Mouse (Mus musculus) lung, embryonic 15.5 days (tissue): ENCODE measurements at regions not wholly inside any gene's neighbourhood (a gene's known extent, or its start where the extent isn't known, plus 50 kb on each side); places are given as distances from the start of the nearest gene placed in this dataset.

Experiments used
- ATAC-seq: fragments of 200-750 bp; cut with Nextera tagmentation; 2 replicates; pipeline ENCODE4 v1.8.0; 2017; ENCODE audit warnings: moderate number of reproducible peaks, borderline replicate concordance; ENCODE audit not compliant: low FRiP score, low TSS enrichment; ENCODE audit errors: extremely low read depth
- H3K27ac ChIP-seq: fragments of 300-500 bp; sonication (generic); 2 replicates; pipeline ENCODE4 v1.5.1; 2015; ENCODE audit warnings: moderate library complexity, mild to moderate bottlenecking, inconsistent platforms
- H3K27me3 ChIP-seq: fragments of 300-500 bp; sonication (generic); 2 replicates; pipeline ENCODE4 v1.6.1; 2015; ENCODE audit warnings: inconsistent platforms
- H3K36me3 ChIP-seq: fragments of 300-500 bp; sonication (generic); 2 replicates; pipeline ENCODE4 v1.6.1; 2015; ENCODE audit warnings: inconsistent platforms
- H3K4me1 ChIP-seq: fragments of 300-500 bp; sonication (generic); 2 replicates; pipeline ENCODE4 v1.6.1; 2015; ENCODE audit warnings: inconsistent platforms
- H3K4me2 ChIP-seq: fragments of 300-500 bp; sonication (generic); 2 replicates; pipeline ENCODE4 v1.6.1; 2015; ENCODE audit warnings: inconsistent platforms, mild to moderate bottlenecking, moderate library complexity
- H3K4me3 ChIP-seq: fragments of 300-500 bp; sonication (generic); 2 replicates; pipeline ENCODE4 v1.5.1; 2015; ENCODE audit warnings: mild to moderate bottlenecking, inconsistent platforms
- H3K9ac ChIP-seq: fragments of 300-500 bp; sonication (generic); 2 replicates; pipeline ENCODE4 v1.6.1; 2015; ENCODE audit warnings: inconsistent platforms
- H3K9me3 ChIP-seq: fragments of 300-500 bp; sonication (generic); 2 replicates; pipeline ENCODE4 v1.6.1; 2016; ENCODE audit warnings: inconsistent platforms
- WGBS: fragments of 180-500 bp; shearing (Covaris S2); methylation state at CpG from one replicate; pipeline ENCODE4 v1.1.7; 2015; 5-methylcytosine and 5-hydroxymethylcytosine counted together

DNA sequence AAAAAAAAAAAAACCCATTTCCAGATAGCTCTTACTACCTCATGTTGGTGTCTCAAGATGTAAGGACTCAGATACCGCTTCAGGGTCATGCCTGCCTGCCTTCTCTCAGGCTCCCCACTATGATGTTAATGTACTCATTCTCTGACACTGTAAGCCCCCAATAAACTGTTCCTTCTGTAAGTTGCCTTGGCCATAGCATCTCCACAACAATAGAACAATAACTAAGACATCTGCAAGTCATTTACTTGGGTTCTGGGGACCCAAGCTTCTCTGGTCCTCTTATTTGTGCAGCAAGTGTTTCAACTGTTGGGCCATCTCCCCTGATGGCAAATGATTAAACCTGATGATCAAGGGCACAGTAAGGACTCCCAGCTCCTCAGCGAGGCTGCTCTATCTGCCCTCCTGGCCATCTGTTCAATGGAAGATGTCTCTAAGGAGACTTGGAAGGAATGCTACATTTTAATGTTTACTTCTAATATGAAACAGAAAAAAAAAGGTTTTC is 520.8 kb upstream of the Rgma start:
- H3K36me3 ChIP-seq = no peaks in the 10 kb centered on the region
- WGBS = 70% methylated on average over 2 of the region's 2 CpGs
- ATAC-seq = no peak

GRCm38 (mm10) chr7:72866966-72867754 is 508.1 kb upstream of the Rgma start:
- ATAC-seq = no peak

More for the DNA sequence above, 520.8 kb upstream of the Rgma start:
- no peak overlapping the region for H3K9ac ChIP-seq
- H3K27ac ChIP-seq = no peak overlapping the region
- H3K27me3 ChIP-seq = no peaks in the 10 kb centered on the region
- H3K4me2 ChIP-seq = no peak overlapping the region
- H3K4me1 ChIP-seq = no peaks in the 10 kb centered on the region
- no peak overlapping the region for H3K4me3 ChIP-seq
- no peaks in the 10 kb centered on the region for H3K9me3 ChIP-seq

DNA sequence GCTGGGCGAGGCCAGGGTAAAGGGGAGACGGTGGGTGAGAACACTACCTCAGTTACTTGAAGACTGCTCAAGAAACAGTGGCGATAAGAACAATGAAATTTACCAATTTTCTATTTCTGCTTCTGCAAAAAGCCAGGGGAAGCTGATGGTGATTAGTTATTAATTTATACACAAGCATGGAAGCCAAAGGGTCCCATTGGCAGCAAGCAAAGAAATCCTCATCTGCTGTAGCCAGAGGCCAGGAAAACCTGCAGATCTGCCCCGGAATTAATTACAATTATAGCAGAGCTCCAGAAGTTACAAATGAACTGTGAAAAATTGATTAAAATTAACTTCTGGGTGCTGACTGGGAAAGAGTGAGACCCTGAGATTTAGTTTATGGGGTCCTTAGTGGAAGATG is 506.2 kb upstream of the Rgma start:
- Histone ChIP-seq H3K9ac (no peak overlapping the region), H3K9me3 (no peaks in the 10 kb centered on the region), H3K27ac (no peak overlapping the region), H3K4me3 (no peak overlapping the region), H3K27me3 (no peaks in the 10 kb centered on the region), H3K4me1 (no peaks in the 10 kb centered on the region), H3K36me3 (no peaks in the 10 kb centered on the region), H3K4me2 (no peak overlapping the region)
- WGBS = 89% methylated on average over 4 of the region's 4 CpGs
- no peak for ATAC-seq

More at GRCm38 (mm10) chr7:72866966-72867754, 508.1 kb upstream of the Rgma start:
- Histone ChIP-seq H3K27me3 (no peaks in the 10 kb centered on the region), H3K36me3 (no peaks in the 10 kb centered on the region), H3K4me1 (no peaks in the 10 kb centered on the region), H3K4me2 (no peak overlapping the region), H3K27ac (no peak overlapping the region), H3K9me3 (no peaks in the 10 kb centered on the region), H3K9ac (no peak overlapping the region), H3K4me3 (no peak overlapping the region)
- 76% methylated on average over 6 of the region's 6 CpGs for WGBS

- Histone ChIP-seq H3K4me3 (no peak overlapping the region), H3K27me3 (no peaks in the 10 kb centered on the region), H3K36me3 (no peaks in the 10 kb centered on the region), H3K4me2 (no peak overlapping the region), H3K9me3 (no peaks in the 10 kb centered on the region), H3K4me1 (no peaks in the 10 kb centered on the region), H3K9ac (no peak overlapping the region), H3K27ac (no peak overlapping the region)
- 77% methylated on average over 6 of the region's 6 CpGs for WGBS
- no peak for ATAC-seq
Measured at GRCm38 (mm10) chr7:72900816-72901215, 474.5 kb upstream of the Rgma start.

DNA sequence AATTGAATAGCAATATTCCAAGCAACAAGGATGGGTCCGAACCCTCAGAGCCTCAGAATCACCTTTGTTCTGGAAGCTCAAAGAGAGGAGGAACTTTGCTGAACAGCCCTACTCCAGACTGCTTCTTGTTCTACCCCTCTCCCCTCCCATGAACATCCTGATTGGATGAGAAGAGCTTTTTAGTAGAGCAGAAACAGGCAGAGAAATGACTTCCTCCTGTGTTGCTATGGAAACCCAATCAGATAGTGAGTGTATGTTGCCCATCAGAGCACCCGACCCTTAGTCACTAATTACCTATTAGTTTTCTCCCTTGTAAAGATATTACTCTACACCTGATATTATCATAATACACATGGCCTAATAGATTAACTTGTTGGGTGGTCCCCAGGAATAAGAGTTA is 469.4 kb upstream of the Rgma start:
- Histone ChIP-seq H3K27ac (no peak overlapping the region), H3K4me2 (no peak overlapping the region), H3K4me1 (no peaks in the 10 kb centered on the region), H3K9ac (no peak overlapping the region), H3K36me3 (no peaks in the 10 kb centered on the region), H3K4me3 (no peak overlapping the region), H3K27me3 (no peaks in the 10 kb centered on the region), H3K9me3 (no peaks in the 10 kb centered on the region)
- ATAC-seq = no peak
- 52% methylated on average over 2 of the region's 2 CpGs for WGBS

- no peaks in the 10 kb centered on the region for H3K9me3 ChIP-seq
- no peaks in the 10 kb centered on the region for H3K4me1 ChIP-seq
- no peaks in the 10 kb centered on the region for H3K36me3 ChIP-seq
- H3K27ac ChIP-seq = no peak overlapping the region
- no peak overlapping the region for H3K4me3 ChIP-seq
- no peak for ATAC-seq
- H3K27me3 ChIP-seq = no peaks in the 10 kb centered on the region
- no peak overlapping the region for H3K9ac ChIP-seq
- no peak overlapping the region for H3K4me2 ChIP-seq
- 86% methylated on average over 4 of the region's 4 CpGs for WGBS
Measured at GRCm38 (mm10) chr7:72906536-72906935, 468.8 kb upstream of the Rgma start.

GRCm38 (mm10) chr7:72926772-72927380 is 448.4 kb upstream of the Rgma start:
- Histone ChIP-seq H3K9me3 (no peaks in the 10 kb centered on the region), H3K4me3 (no peak overlapping the region), H3K4me2 (no peak overlapping the region), H3K4me1 (no peaks in the 10 kb centered on the region), H3K9ac (no peak overlapping the region), H3K27ac (no peak overlapping the region), H3K27me3 (no peaks in the 10 kb centered on the region), H3K36me3 (no peaks in the 10 kb centered on the region)
- 63% methylated on average over 20 of the region's 20 CpGs for WGBS
- no peak for ATAC-seq

GRCm38 (mm10) chr7:72938842-72939241 is 436.5 kb upstream of the Rgma start:
- H3K4me1 ChIP-seq = no peaks in the 10 kb centered on the region
- no peak overlapping the region for H3K4me3 ChIP-seq
- no peaks in the 10 kb centered on the region for H3K27me3 ChIP-seq
- H3K9ac ChIP-seq = no peak overlapping the region
- H3K36me3 ChIP-seq = no peaks in the 10 kb centered on the region
- H3K27ac ChIP-seq = no peak overlapping the region
- no peaks in the 10 kb centered on the region for H3K9me3 ChIP-seq
- H3K4me2 ChIP-seq = no peak overlapping the region
- ATAC-seq = no peak
- 43% methylated on average over 2 of the region's 2 CpGs for WGBS

DNA sequence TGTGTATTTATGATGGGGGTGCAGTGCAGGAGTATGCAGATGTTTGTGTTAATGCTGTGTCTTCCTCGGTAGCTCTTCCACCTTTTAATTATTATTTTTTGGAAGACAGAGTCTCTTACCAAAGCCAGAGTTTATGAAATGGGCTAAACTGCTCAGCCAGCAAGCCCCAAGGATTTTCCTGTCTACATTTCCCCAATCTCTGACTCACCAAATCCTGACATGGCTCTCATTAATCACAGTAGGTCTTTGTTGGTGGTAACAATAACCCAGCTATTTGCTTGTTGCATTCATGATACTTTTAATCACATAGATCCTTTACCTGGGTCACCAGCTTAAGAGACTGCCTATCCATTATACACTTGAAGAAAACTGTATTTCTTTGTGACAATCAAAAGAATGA is 427.8 kb upstream of the Rgma start:
- no peaks in the 10 kb centered on the region for H3K27me3 ChIP-seq
- 78% methylated on average over 1 of the region's 1 CpGs for WGBS
- no peaks in the 10 kb centered on the region for H3K36me3 ChIP-seq
- no peak overlapping the region for H3K4me2 ChIP-seq
- ATAC-seq = no peak
- no peak overlapping the region for H3K27ac ChIP-seq
- H3K4me3 ChIP-seq = no peak overlapping the region
- H3K9me3 ChIP-seq = no peaks in the 10 kb centered on the region
- H3K4me1 ChIP-seq = peaks cover 12% of the 10 kb centered on the region; the same call in 1 of the 2 replicates
- no peak overlapping the region for H3K9ac ChIP-seq

DNA sequence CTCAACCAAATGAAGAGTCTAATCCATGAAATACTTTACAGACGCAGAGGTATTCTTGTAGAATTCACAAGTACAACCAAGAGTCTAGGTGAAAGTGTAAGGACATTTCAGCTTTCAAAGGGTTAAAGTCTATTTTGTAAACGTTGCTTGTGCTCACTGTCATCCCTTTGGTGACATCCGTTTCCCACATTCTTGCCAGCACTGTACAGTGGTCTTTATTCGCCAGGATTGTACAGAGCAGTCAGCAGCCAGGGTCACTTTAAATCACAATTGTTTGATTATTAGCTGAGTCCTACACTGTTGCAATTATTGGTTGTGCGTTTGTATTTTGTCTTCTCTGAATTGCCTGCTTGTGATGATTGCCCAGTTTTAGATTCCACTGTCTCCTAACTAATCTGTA is 427.3 kb upstream of the Rgma start:
- Histone ChIP-seq H3K9me3 (no peaks in the 10 kb centered on the region), H3K27me3 (no peaks in the 10 kb centered on the region), H3K4me2 (no peak overlapping the region), H3K27ac (no peak overlapping the region), H3K9ac (no peak overlapping the region), H3K36me3 (no peaks in the 10 kb centered on the region), H3K4me3 (no peak overlapping the region), H3K4me1 (peaks cover 12% of the 10 kb centered on the region; the same call in 1 of the 2 replicates)
- WGBS = 45% methylated on average over 5 of the region's 5 CpGs
- ATAC-seq = peak; percentile 57; the same call in 1 of the 2 replicates

DNA sequence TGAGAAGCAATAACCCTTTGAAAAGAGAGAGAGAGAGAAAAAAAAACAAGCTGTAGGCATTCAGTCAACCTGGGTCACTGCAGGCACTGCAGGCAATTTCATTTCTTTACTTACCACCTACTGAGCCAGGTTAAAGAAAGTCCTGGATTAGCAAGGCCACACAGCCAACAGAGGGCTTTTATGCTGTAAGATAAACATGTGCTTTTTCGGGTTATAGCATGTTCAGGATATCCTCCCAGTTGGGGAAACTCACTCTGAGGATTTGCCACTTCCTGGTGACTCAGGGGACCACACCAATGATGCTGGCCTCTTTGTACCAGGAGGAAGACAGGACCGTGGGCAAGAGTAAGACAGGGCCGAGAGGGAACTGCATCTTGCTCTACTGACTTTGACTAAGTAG is 426.6 kb upstream of the Rgma start:
- peaks cover 12% of the 10 kb centered on the region; the same call in 1 of the 2 replicates for H3K4me1 ChIP-seq
- no peak overlapping the region for H3K27ac ChIP-seq
- no peak overlapping the region for H3K4me3 ChIP-seq
- H3K9ac ChIP-seq = no peak overlapping the region
- ATAC-seq = no peak
- H3K4me2 ChIP-seq = no peak overlapping the region
- H3K9me3 ChIP-seq = no peaks in the 10 kb centered on the region
- H3K36me3 ChIP-seq = no peaks in the 10 kb centered on the region
- WGBS = 38% methylated on average over 3 of the region's 3 CpGs
- H3K27me3 ChIP-seq = no peaks in the 10 kb centered on the region

DNA sequence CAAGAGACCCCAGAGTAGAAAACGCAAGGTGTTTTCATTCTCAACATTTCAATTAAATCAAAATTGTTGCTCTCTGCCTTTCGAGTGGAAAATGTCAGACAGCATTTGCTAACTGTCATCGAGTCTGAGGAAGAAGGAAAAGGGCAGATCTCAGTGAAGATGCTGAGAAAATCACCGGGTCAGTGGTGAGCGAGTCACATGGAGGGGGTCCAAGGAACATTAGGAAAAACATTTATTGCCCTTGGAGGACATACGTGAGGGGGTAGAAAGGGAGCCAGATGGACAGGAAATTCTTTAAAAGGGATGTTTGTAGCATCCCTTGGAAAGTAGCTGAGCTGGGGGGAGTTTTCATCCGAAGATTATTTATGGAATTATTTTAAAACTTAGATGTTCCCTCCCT is 425.4 kb upstream of the Rgma start:
- Histone ChIP-seq H3K9ac (no peak overlapping the region), H3K36me3 (no peaks in the 10 kb centered on the region), H3K27ac (no peak overlapping the region), H3K27me3 (no peaks in the 10 kb centered on the region), H3K9me3 (no peaks in the 10 kb centered on the region), H3K4me2 (no peak overlapping the region), H3K4me3 (no peak overlapping the region), H3K4me1 (peaks cover 12% of the 10 kb centered on the region; the same call in 1 of the 2 replicates)
- no peak for ATAC-seq
- WGBS = 50% methylated on average over 7 of the region's 7 CpGs
